Mouse (Mus musculus) telencephalon, adult 2 months (tissue): ENCODE data around the gene 1700010B08Rik.

Source experiments
- DNase-seq: peaks from one replicate; pipeline ENCODE4 v3.0.0-alpha.2; 2011; ENCODE audit warnings: low read depth, low spot score

1700010B08Rik gene

DNA sequence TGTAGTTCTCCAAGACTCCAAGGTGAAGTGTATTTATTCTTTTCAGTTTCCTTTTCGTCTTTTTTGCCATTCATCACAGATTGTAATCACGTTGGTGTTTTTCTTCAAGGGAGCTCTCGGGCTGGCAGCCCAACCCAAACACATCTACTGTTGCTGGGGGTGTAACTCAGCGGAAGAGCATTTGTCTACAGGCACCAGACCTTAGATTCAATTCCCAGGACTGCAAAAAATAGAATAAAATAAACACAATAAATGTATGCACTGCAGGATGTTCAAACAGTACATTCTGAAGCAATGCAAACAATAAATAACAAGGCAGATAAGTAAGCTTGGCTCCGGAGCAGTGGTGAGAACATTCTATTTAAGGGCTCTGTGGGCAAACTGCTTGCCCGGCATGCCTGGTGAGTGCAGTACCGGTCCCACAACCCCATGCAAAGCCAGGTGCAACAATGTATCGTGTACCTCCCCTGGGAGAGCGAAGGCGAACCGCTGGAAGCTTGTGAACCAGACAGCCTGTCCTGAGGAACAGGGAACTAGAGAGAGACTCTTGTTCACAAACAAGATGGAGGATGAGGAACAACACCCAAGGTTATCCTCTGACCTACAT, 3.1 kb downstream of the 1700010B08Rik start:
- DNase-seq = no peak

DNA sequence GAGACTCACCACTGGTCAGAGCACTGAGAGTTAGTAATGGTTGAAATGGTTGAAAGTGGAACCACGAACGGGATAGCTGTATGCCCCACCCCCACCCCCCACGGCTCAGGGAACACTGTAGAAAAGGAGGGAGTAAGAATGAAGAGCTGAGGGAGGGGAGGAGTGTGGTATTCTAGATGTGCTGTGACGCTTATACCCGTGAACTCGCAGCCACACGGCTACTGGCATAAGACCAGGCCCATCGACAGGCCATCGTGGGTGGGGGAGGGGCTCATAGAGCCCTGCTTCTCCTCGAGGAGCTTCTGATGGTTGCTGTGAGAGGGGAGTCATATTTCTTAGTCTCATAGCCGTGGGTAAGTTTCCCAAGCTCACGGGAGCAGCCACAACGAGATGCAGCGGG, 5.2 kb downstream of the 1700010B08Rik start:
- DNase-seq = no peak

DNA sequence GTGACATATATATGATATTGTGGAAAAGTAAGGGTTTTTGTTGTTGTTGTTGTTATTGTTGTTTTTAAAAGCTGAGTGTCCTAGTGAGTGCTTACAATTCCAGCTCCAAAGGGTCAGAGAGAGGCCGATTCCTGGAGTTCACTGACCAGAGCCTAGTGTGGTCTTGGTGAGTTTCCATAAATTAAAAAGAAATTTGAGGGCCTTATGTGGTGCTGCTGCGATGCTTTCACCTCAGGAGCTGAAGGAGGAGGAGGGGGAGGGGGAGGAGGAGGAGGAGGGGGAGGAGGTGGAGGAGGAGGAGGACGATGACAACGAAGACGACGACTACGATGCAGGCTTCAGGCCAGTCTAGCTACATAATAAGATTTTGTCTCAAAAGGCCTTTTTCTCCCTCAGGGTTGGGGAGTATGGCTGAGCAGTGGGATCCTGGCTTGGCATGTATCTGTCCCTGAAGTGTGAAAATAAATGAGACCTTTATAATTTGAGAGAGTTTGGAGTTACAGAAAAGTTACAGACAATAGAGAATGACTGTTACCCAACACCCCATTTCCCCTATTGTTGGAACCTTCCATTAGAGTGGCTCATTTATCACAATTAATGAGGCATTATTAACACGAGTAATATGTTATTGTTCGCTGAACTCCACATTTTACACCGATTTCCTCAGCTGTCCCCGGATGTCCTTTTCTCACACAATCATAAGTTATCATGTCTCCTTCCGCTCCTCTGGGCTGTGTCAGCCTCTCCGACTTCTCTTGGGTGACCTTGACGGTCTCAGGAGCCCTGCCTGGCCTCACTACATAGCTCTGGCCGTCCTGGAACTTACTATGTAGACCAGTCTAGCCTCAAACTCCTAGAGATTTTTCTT, 6.0 kb downstream of the 1700010B08Rik start:
- no peak for DNase-seq

GRCm38 (mm10) chr2:173725819-173726218, 6.6 kb downstream of the 1700010B08Rik start:
- no peak for DNase-seq

GRCm38 (mm10) chr2:173730444-173730966, 11.3 kb downstream of the 1700010B08Rik start:
- no peak for DNase-seq

DNA sequence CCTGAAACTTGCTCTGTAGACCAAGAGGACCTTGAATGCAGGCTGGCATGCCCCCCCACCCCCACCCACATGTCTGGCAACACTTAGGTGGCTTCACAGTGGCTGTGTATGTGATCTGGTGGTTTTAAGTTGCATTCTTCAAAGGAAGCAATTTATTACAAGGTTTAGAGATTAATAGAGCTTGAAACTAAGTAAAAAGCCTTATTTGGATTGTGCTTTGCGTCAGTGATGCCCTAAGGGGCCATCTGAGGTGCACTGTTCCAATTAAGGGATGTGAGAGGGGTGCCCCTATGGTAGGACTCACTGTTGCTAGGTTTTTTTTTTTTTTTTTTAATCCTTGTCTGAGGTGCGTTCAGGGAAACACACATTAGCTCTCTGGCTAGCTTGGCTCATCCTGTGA, 15.2 kb downstream of the 1700010B08Rik start:
- no peak for DNase-seq

DNA sequence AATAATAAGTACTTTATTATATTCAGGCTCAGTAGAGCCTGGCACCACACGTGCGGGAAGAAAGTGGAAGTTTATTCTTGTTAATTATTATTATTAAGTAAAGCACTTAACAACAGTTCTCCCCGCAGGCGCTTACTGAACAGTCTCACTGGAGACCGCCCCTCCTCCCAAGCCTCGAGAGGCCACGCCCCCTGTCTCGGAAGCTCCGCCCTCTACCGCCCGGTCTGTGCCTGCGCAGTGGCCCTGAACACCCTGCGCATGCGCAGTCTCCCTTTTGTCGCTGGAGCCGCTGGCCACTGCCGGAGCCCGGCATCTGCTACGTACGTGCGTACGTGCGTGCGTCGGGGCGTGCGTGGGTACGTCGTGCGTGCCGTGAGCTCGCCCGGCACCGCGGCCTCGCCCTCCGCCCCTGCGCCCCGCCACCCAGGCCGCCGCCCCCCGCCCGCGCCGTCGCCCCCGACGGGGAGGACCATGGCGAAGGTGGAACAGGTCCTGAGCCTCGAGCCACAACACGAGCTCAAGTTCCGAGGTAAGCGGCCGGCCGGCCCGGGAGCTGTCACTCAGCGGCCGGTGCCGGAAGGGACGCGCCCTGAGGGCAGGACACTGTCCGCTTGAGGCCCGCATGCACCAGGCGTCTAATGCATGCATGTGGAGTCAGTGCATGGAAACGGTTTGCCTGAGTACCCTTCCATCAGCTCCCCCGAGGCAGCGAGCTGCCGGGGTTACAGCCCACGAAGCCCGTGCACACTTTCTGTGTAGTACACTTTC, 18.2 kb downstream of the 1700010B08Rik start, which contains the start of gene Vapb:
TSS of gene Vapb (plus strand) at position 290 of the 768 bp plus-strand sequence.
- peak; percentile 93 for DNase-seq

DNA sequence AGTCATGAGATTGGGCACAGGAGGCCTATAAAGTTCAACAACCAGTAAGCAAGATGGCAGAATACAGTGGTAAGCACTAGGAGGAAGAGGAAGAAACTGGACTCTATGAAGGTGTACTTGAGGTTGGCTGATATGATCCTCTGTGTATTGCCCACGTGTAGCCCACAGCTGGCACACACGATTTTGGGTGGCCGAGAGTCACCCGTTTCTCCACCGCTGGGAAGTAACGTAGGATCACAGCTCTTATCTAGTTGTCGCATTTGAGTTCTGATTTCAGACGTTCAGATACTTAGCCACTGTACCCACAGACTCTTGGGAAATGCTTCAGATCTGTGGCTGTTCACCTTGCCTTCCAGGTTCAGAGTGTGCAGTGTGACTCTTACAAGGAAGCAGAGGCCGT, 19.0 kb downstream of the 1700010B08Rik start:
- no peak for DNase-seq

DNA sequence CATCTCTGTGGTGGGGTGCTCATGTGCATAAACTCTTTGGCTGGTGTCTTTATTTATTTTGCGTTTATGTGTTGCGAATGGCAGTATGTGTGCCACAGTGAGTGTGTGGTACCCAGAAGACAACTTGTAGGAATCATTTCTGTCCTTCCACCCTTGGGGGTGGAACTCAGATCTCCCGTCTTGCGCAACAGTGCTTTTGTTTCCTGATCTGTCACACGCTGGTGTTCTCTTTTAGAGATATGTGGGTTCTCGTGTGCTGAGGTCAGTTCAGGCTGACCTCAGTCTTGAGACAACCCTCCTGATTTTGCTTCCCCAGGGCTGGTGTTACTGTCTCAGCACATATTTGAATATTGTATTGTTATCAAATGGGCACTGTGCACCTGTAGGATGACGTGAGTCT, 19.9 kb downstream of the 1700010B08Rik start:
- no peak for DNase-seq

DNA sequence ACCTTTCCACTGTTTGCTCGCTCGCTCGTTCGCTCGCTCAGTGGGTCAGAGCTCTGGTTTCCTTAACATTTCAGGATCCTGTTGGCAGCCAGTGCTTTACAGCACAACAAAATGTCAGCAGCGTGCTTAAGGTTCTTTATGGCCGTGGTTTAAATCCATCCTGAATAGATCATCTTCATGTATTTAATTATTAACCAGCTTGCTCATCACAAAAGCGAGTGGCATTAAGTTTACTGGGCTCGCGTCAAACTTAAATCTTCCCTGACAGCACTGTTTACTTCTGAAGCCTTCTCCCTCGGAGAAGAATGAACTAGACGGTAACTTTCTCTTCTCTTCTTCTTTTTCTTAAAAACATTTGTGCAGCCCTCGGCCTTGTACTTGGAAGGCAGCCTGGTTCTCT, 22.9 kb downstream of the 1700010B08Rik start:
- no peak for DNase-seq

DNA sequence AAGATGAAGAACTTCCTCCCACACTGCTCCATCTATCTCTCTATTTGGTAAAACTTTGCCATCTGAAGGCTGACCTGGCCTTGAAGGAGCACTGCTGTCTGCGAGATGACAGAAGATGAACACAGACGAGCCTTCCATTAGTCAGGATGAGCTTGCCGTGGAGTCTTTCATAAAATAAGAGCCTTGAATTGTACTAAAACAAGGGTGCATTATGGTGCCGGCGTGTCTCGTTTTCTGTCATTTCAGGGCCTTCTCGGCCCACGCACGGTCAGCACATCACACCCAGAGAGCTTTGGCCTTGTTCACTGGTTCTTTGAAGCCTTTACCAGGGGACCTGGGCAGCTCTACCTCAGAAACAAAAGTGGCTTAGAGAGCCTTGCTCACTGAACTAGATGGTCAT, 23.5 kb downstream of the 1700010B08Rik start:
- DNase-seq = no peak

- DNase-seq = no peak
These were observed 25.0 kb downstream of the 1700010B08Rik start for GRCm38 (mm10) chr2:173744070-173744815.

- no peak for DNase-seq
These were observed 29.9 kb downstream of the 1700010B08Rik start for GRCm38 (mm10) chr2:173748961-173749659.

GRCm38 (mm10) chr2:173755433-173756144, 36.4 kb downstream of the 1700010B08Rik start:
- DNase-seq = no peak

DNA sequence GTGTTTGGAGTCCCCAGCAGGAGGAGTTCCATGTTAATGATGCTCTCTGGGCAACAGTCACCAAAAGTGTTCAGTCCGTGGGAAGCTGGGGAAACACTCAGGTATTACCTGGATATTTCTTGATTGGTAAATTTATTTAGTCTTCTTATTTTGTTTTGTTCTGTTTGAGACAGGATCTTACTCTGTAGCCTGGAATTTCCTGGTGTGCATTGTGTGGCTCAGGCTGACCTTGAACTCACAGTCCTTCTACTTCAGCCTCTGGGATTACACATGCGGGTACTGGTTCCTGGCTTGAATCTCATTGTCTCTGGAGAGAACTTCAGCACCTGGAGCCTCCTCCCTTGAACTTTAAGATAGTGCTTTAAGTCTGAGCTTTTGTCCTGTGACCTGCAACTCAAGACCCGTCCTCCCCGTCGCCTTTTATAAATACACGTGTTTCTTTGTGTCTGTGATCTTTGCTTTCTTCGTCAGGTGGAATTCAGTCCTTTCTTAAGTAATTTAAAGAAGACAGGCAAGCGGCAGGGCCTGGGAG, 38.5 kb downstream of the 1700010B08Rik start:
- DNase-seq = no peak

GRCm38 (mm10) chr2:173760607-173761006, 41.4 kb downstream of the 1700010B08Rik start:
- DNase-seq = no peak

DNA sequence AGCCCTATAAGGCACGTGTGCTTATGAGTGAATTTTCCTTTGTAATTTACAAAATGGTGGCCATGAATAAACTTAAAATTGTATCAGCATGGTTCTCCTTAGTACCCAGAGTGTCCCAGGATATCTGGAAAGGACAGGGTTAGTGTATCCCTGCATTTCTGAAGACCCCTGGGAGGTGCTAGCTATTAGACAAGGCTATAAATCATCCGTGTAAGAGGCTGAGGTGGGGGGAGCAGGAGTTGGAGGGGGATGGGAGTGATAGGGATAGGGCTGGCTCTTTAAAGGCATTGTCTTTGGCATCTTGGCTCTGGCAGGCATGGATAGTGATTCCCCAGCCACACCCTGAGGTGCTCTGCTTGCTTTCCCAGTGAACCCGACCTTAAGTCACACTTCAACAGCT, 45.4 kb downstream of the 1700010B08Rik start:
- no peak for DNase-seq

DNA sequence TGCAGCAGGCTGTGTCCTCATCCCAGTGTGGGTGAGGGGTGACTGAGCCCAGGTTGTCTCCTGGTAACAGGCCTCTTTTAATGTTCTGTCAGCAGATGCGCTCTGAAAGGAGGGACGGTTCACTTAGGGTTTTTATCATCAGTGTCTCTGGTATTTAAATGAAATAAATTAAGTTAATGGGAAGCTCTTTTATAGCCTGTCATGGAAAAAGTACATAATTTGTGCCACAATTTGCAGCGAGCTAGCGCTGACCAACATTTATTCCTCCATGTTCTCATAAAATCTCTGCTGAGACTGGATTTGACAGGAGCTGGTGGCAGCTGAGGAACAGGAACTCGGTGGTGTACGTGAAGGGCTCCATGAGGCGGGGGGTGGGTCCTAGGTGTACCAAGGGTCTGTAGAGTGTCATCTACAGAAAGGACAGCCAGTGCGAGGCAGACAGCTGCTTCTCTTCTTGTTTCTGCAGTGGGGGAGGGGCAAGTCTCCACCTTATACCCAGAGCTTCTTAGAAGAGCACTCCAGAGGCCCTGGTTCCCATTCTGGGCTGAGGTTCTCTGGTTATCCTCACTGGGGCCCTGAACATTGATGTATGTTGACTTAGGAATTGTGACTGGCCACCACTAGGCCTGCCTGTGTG, 48.9 kb downstream of the 1700010B08Rik start:
- DNase-seq = no peak

GRCm38 (mm10) chr2:173769183-173769582, 50.0 kb downstream of the 1700010B08Rik start:
- no peak for DNase-seq
